Mouse (Mus musculus) C2C12 (cell line): ENCODE measurements at regions not wholly inside any gene's neighbourhood (a gene's known extent, or its start where the extent isn't known, plus 50 kb on each side); places are given as distances from the start of the nearest gene placed in this dataset.
A peak's percentile ranks its signal among the peaks of the same experiment; 100 is the strongest.

Experiments
- H3K27me3 ChIP-seq: one replicate; pipeline ENCODE4 v1.6.1; 2011; ENCODE audit not compliant: control insufficient read depth, insufficient read depth, insufficient read length
- H3K36me3 ChIP-seq: one replicate; pipeline ENCODE4 v1.6.1; 2011; ENCODE audit not compliant: control insufficient read depth, insufficient read depth
- H3K4me3 ChIP-seq: one replicate; pipeline ENCODE4 v1.5.1; 2011; ENCODE audit warnings: mild to moderate bottlenecking, control low read depth; ENCODE audit not compliant: poor library complexity, insufficient read depth, severe bottlenecking
- H3K79me2 ChIP-seq: one replicate; pipeline ENCODE4 v1.6.1; 2011; ENCODE audit not compliant: control insufficient read depth, insufficient read depth
- H3K79me3 ChIP-seq: one replicate; pipeline ENCODE4 v1.6.1; 2011; ENCODE audit warnings: low read depth, control low read depth
- H3ac ChIP-seq: one replicate; pipeline ENCODE3; 2011; ENCODE audit warnings: low read depth; ENCODE audit not compliant: control insufficient read depth, insufficient read length
- CEBPB ChIP-seq: IDR thresholded peaks from one replicate; pipeline ENCODE4 v1.6.1; 2011; ENCODE audit warnings: low read depth, mild to moderate bottlenecking, control low read depth, moderate library complexity
- CTCF ChIP-seq: IDR thresholded peaks from one replicate; pipeline ENCODE4 v1.5.1; 2011; ENCODE audit not compliant: control insufficient read depth, insufficient read depth, insufficient read length
- FOSL1 ChIP-seq: IDR thresholded peaks from one replicate; pipeline ENCODE4 v1.8.0; 2011; ENCODE audit warnings: mild to moderate bottlenecking, low read length; ENCODE audit not compliant: poor library complexity, insufficient read depth, severe bottlenecking
- MAX ChIP-seq: IDR thresholded peaks from one replicate; pipeline ENCODE4 v1.6.1; 2011; ENCODE audit warnings: mild to moderate bottlenecking, control low read depth
- MYOD1 ChIP-seq: IDR thresholded peaks from one replicate; pipeline ENCODE4 v1.6.1; 2011; ENCODE audit warnings: low read depth; ENCODE audit not compliant: control insufficient read depth, insufficient read length
- MYOG ChIP-seq: IDR thresholded peaks from one replicate; pipeline ENCODE4 v1.6.1; 2011; ENCODE audit not compliant: control insufficient read depth, insufficient read length; ENCODE audit errors: extremely low read depth
- USF1 ChIP-seq: IDR thresholded peaks from one replicate; pipeline ENCODE4 v1.6.1; 2011; ENCODE audit warnings: low read depth, mild to moderate bottlenecking, control low read depth, moderate library complexity

DNA sequence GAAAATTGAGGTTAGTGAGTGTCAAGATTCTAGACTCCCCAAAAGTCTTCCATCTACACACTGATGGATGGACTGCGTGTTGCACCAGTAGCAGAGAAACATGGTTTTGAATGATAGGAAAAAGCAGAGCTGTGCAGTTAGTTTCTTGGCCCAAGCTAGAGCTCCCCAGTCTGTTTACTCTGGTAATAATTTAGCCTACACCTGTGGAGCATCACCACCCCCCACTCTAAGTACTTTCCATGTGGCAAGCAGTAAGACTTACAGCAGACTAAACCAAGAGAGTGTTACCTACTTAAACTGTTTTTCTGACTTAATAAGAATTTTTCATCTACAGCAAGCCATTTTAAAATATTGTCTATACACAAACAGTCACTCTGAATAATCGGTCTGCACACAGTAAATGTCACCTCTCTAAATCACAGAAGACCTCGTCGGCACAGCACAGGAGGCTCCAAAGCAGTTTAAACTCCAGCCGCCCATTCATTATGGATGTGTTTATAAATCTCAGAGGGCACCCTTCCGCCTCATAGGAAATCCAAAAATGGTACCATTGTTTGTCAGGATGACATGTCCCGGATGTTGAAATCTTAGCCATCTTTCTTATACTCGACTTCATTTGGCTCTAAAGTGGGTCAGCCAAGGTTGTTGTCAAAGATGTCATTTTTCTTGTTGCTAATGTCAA, 454.5 kb upstream of the Etaa1 start:
- Histone ChIP-seq H3K4me3 (no peak overlapping the region), H3K79me3 (no peaks in the 10 kb centered on the region), H3K79me2 (no peaks in the 10 kb centered on the region), H3K36me3 (no peaks in the 10 kb centered on the region), H3ac (no peak overlapping the region), H3K27me3 (no peaks in the 10 kb centered on the region)
- TF ChIP-seq FOSL1 (no peak), USF1 (no peak), MAX (no peak), MYOG (no peak), CEBPB (no peak), CTCF (no peak), MYOD1 (no peak)

- TF ChIP-seq MYOG (no peak), CEBPB (no peak), MYOD1 (no peak), FOSL1 (no peak), CTCF (no peak), MAX (no peak), USF1 (no peak)
- H3K4me3 ChIP-seq, result no peak overlapping the region
- no peaks in the 10 kb centered on the region for H3K27me3 ChIP-seq
- no peaks in the 10 kb centered on the region for H3K36me3 ChIP-seq
- H3K79me3 ChIP-seq, result no peaks in the 10 kb centered on the region
- H3ac ChIP-seq, result no peak overlapping the region
- no peaks in the 10 kb centered on the region for H3K79me2 ChIP-seq
Measured at GRCm38 (mm10) chr11:18399561-18399960, 445.9 kb upstream of the Etaa1 start.

DNA sequence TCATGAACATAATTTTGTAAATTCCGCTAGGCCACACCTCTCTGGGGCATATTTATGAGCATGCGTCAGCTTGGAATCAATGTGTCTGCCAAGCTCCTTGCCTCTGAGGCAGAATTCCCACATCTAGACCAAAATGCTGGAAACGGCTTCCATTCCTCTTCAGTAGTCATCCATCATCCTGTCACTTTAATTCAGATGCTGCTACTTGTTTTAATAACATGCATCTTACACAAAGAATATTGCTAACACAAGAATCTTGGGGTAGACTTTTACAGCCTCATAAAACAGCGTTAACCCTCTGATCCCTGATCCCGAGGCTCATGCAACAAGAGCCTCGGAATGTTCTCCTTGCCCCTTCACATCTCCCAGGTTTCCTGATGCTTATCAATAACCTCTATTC, 442.7 kb upstream of the Etaa1 start:
- H3K36me3 ChIP-seq, result no peaks in the 10 kb centered on the region
- no peak for TF ChIP-seq MYOG
- no peak for TF ChIP-seq MAX
- no peak overlapping the region for H3K4me3 ChIP-seq
- no peaks in the 10 kb centered on the region for H3K79me2 ChIP-seq
- H3K27me3 ChIP-seq, result no peaks in the 10 kb centered on the region
- no peak overlapping the region for H3ac ChIP-seq
- no peaks in the 10 kb centered on the region for H3K79me3 ChIP-seq

- Histone ChIP-seq H3K79me3 (no peaks in the 10 kb centered on the region), H3K4me3 (no peak overlapping the region), H3K27me3 (no peaks in the 10 kb centered on the region), H3K36me3 (no peaks in the 10 kb centered on the region), H3ac (no peak overlapping the region), H3K79me2 (no peaks in the 10 kb centered on the region)
- TF ChIP-seq CTCF (no peak), USF1 (peak; percentile 43)
Measured at GRCm38 (mm10) chr11:18395631-18396030, 442.0 kb upstream of the Etaa1 start.

GRCm38 (mm10) chr11:18372813-18373332, 419.2 kb upstream of the Etaa1 start:
- Histone ChIP-seq H3K4me3 (no peak overlapping the region), H3ac (no peak overlapping the region), H3K79me3 (no peaks in the 10 kb centered on the region), H3K27me3 (no peaks in the 10 kb centered on the region), H3K36me3 (no peaks in the 10 kb centered on the region), H3K79me2 (no peaks in the 10 kb centered on the region)
- TF ChIP-seq MAX, result no peak
- no peak for TF ChIP-seq CEBPB
- no peak for TF ChIP-seq CTCF
- TF ChIP-seq FOSL1, result no peak
- no peak for TF ChIP-seq USF1
- no peak for TF ChIP-seq MYOG
- no peak for TF ChIP-seq MYOD1

DNA sequence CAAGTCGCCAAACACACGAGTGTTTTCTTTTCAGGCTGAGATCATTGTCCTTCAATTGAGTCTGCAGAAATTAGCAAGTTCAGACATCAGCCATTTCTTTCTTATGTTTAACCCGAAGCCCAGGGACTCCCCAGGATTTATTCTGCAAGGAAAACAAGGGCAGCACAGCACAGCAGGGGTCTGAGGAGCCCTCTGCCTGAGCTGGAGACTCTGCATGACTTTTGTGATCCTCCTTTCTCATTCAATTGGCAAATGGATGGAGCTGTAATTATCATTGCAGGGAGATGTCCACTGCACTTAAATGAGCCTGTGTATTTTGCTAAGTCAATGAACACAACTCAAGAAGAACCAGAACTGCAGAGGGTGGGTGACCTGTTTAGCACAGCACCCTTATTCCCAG, 417.6 kb upstream of the Etaa1 start:
- no peak for TF ChIP-seq CTCF
- TF ChIP-seq FOSL1, result no peak
- TF ChIP-seq CEBPB, result no peak
- no peak for TF ChIP-seq MYOD1
- no peak for TF ChIP-seq MYOG
- no peak for TF ChIP-seq MAX
- TF ChIP-seq USF1, result no peak
- H3K79me3 ChIP-seq, result no peaks in the 10 kb centered on the region
- no peak overlapping the region for H3K4me3 ChIP-seq
- no peak overlapping the region for H3ac ChIP-seq
- H3K27me3 ChIP-seq, result no peaks in the 10 kb centered on the region
- no peaks in the 10 kb centered on the region for H3K36me3 ChIP-seq
- no peaks in the 10 kb centered on the region for H3K79me2 ChIP-seq
